Mouse (Mus musculus): ENCODE measurements at regions not wholly inside any gene's neighbourhood (a gene's known extent, or its start where the extent isn't known, plus 50 kb on each side); places are given as distances from the start of the nearest gene placed in this dataset.

DNA sequence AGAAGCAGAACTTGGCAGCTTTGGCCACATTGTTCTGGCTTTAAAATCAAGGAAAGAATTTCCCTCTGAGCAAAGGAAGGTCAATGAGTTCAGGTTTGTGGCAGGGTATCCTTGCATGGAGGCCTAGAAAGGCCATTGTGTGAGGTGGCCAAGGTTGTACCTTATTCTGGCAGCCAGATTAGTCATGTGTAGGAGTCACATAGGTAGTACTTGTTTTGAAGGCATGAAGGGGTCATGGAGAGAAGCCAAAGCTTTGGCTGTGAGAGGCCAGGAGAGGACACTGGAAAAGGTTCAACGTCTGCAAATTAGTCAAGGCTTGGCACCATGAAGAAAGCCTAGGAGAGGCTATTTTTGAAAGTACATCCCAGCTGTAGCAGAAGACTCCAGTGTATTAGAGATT lies 3949.5 kb downstream of the 9330182O14Rik start:
- 82% methylated on average over 1 of the region's 1 CpGs for WGBS
- no peaks in the 10 kb centered on the region for H3K36me3 ChIP-seq
- H3K4me1 ChIP-seq, result no peaks in the 10 kb centered on the region
- no peaks in the 10 kb centered on the region for H3K9me3 ChIP-seq
- DNase-seq (ENCODE audit: low spot score), result no peak
- H3K27me3 ChIP-seq (ENCODE audit: insufficient read depth, poor library complexity, severe bottlenecking), result no peaks in the 10 kb centered on the region
- H3K4me3 ChIP-seq, result no peak overlapping the region
- no peak overlapping the region for H3K27ac ChIP-seq

DNA sequence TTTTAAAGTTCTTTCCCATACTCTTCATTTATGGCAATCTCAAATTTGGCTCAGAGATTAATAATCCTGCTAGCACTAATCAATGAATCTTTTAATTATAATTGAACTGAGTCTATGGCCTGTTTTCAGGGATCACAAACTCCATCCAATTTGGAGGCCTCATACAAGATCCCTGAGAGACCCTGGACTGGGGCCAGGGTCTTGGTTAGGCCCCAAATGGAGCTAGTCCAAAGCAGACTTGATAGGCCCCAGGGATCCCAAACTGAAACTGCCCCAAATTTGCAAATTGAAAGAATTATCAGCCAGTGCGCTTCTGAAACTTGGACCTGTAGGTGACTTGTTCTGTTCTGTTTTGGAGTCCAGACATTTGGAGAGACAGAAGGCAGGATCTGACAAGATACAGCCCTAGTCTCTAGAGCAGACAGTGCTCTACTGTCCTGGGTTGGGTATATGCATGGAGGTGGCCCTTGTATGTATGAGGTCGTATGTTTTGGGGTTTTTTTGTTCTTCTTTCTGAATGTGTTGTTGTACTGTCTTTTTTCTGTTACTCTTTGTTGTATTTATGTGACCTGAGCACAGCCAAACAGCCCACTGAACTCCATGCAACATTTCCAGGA lies 3978.3 kb downstream of the 9330182O14Rik start:
- Histone ChIP-seq H3K27ac (no peak overlapping the region), H3K27me3 (ENCODE audit: insufficient read depth, poor library complexity, severe bottlenecking) (no peaks in the 10 kb centered on the region), H3K4me1 (no peaks in the 10 kb centered on the region), H3K4me3 (no peak overlapping the region), H3K9me3 (no peaks in the 10 kb centered on the region), H3K36me3 (no peaks in the 10 kb centered on the region)
- 70% methylated on average over 2 of the region's 2 CpGs for WGBS
- DNase-seq (ENCODE audit: low spot score), result no peak

DNA sequence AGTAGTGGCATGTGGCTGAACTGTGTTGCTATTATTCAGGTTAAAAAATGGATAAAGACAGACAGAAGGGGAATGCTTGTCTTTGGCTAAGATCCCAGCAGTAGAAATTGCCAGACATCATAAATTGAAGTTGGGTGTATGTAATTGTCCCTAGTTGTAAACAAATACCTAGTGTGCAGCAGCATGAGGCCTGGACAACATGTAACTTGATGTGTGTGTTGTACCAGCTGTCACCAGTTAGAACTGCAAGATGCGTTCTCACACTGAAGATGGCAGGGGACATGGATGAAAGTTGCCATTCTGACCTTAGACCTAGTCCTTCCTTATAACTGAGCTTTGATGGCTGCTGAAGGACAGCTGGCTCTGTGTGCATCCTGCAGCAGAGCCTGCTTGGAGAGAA lies 4000.0 kb downstream of the 9330182O14Rik start:
- DNase-seq (ENCODE audit: low spot score), result no peak
- WGBS, result 71% methylated on average over 1 of the region's 1 CpGs
- Histone ChIP-seq H3K27ac (no peak overlapping the region), H3K9me3 (no peaks in the 10 kb centered on the region), H3K4me3 (no peak overlapping the region), H3K36me3 (no peaks in the 10 kb centered on the region), H3K4me1 (no peaks in the 10 kb centered on the region), H3K27me3 (ENCODE audit: insufficient read depth, poor library complexity, severe bottlenecking) (no peaks in the 10 kb centered on the region)
